In genomic region chr16:24915470-24915869, GRCm38 (mm10) we compare ENCODE assay signal across 29 mouse cellular contexts.
"Had no signal": no experiment of that assay in that cellular context is flagged by ENCODE, and none has a peak within 500 bp of the region (broad histone marks: within the 10 kb centered on the region; RNA-seq: fewer than 3 reads in every experiment).

No protein-coding gene starts in this region.

- H3K27me3 ChIP-seq: embryonic facial prominence, embryonic 12.5 days; embryonic facial prominence, embryonic 13.5 days; embryonic facial prominence, embryonic 15.5 days; forebrain, embryonic 15.5 days had no signal

- H3K9me3 ChIP-seq: embryonic facial prominence, embryonic 10.5 days; embryonic facial prominence, embryonic 12.5 days; embryonic facial prominence, embryonic 13.5 days; embryonic facial prominence, embryonic 15.5 days; forebrain, embryonic 10.5 days; forebrain, embryonic 12.5 days; forebrain, embryonic 13.5 days; forebrain, embryonic 15.5 days had no signal

- ATAC-seq: forebrain, embryonic 13.5 days; forebrain, embryonic 14.5 days; forebrain, embryonic 15.5 days; forebrain, embryonic 16.5 days; forebrain, postnatal 0 days had no signal

- H3K27ac ChIP-seq: embryonic facial prominence, embryonic 10.5 days; embryonic facial prominence, embryonic 12.5 days; embryonic facial prominence, embryonic 13.5 days; embryonic facial prominence, embryonic 15.5 days; forebrain, embryonic 10.5 days; forebrain, embryonic 12.5 days; forebrain, embryonic 13.5 days; forebrain, embryonic 15.5 days; gastrocnemius, adult 2 months; heart, adult 2 months had no signal

- H3K4me1 ChIP-seq: forebrain, embryonic 12.5 days had no signal

- H3K9ac ChIP-seq: embryonic facial prominence, embryonic 12.5 days; embryonic facial prominence, embryonic 13.5 days; embryonic facial prominence, embryonic 15.5 days; forebrain, embryonic 12.5 days; forebrain, embryonic 13.5 days; forebrain, embryonic 15.5 days; forebrain, postnatal 0 days had no signal

- H3K4me2 ChIP-seq: embryonic facial prominence, embryonic 12.5 days; embryonic facial prominence, embryonic 13.5 days; embryonic facial prominence, embryonic 15.5 days; forebrain, embryonic 12.5 days; forebrain, embryonic 13.5 days; forebrain, embryonic 15.5 days had no signal

- H3K4me3 ChIP-seq: embryonic facial prominence, embryonic 10.5 days; embryonic facial prominence, embryonic 12.5 days; embryonic facial prominence, embryonic 13.5 days; embryonic facial prominence, embryonic 15.5 days; erythroblast, embryonic 14.5 days; forebrain, embryonic 10.5 days; forebrain, embryonic 12.5 days; forebrain, embryonic 13.5 days; forebrain, embryonic 15.5 days; gastrocnemius, adult 2 months; heart, adult 2 months had no signal

- H3K36me3 ChIP-seq: embryonic facial prominence, embryonic 10.5 days; embryonic facial prominence, embryonic 12.5 days; embryonic facial prominence, embryonic 13.5 days; embryonic facial prominence, embryonic 15.5 days; forebrain, embryonic 10.5 days; forebrain, embryonic 12.5 days; forebrain, embryonic 15.5 days had no signal

- DNase-seq: cerebellum, adult 2 months; cerebellum, adult 8-10 months; cerebellum, adult 9-10 months; cerebellum, adult 9-11 months; cerebellum, postnatal 10 days; cerebellum, postnatal 14 days; cerebellum, postnatal 25 days; cerebellum, postnatal 36 days; embryo, embryonic 11 days; forebrain, postnatal 0 days; gastrocnemius, adult 2 months; gastrocnemius, postnatal 10 days; gastrocnemius, postnatal 14 days; gastrocnemius, postnatal 25 days; gastrocnemius, postnatal 36 days; heart, adult 11 months; heart, adult 18-20 months; heart, adult 2 months had no signal
